In genomic region chr3:27906647-27907209, GRCm38 (mm10) we compare ENCODE assay signal across 19 mouse cellular contexts. TPM values are rescaled to one million over a fixed set of nuclear protein-coding genes. Genes with fewer than 3 reads are reported as not detected.
DNase-seq lines count a peak whose midpoint lies in the region; ATAC-seq and TF ChIP-seq lines count a peak whose summit lies in the region.
"Had no signal": no experiment of that assay in that cellular context is flagged by ENCODE, and none has a peak within 500 bp of the region (broad histone marks: within the 10 kb centered on the region; RNA-seq: fewer than 3 reads in every experiment).

No protein-coding gene starts in this region.

- intact Hi-C loops in heart, adult 2 months (cut with DNase I): no loop called here

- no peak overlapping the region for H3K9ac ChIP-seq in heart, adult 2 months (ENCODE audit: low read depth, low read length)
- no peak overlapping the region for H3K9ac ChIP-seq in limb, embryonic 11.5 days (ENCODE audit: low read length)
- H3K9ac ChIP-seq in embryonic facial prominence, embryonic 14.5 days (ENCODE audit: low read depth, low read length): no peak overlapping the region
- H3K9ac ChIP-seq: heart, embryonic 13.5 days; hindbrain, embryonic 14.5 days; neural tube, embryonic 12.5 days had no signal

- H3K27ac ChIP-seq in heart, adult 2 months: no peak overlapping the region
- H3K27ac ChIP-seq in limb, embryonic 11.5 days (replicated peaks; ENCODE audit: low read depth, low read length): no peak overlapping the region
- H3K27ac ChIP-seq in limb, embryonic 10.5 days: no peak overlapping the region
- H3K27ac ChIP-seq in embryonic facial prominence, embryonic 14.5 days (replicated peaks; ENCODE audit: low read depth, low read length): no peak overlapping the region
- H3K27ac ChIP-seq: heart, embryonic 13.5 days; hindbrain, embryonic 14.5 days; kidney, postnatal 0 days; neural tube, embryonic 12.5 days had no signal

- no peak for TF ChIP-seq EP300 in heart, adult 2 months (IDR thresholded peaks at IDR 0.05; ENCODE audit: insufficient read depth, low read depth, low read length)

- no peak for TF ChIP-seq POLR2A in heart, adult 2 months (IDR thresholded peaks at IDR 0.05; ENCODE audit: insufficient read depth, low read depth, low read length)

- no peaks in the 10 kb centered on the region for H3K9me3 ChIP-seq in limb, embryonic 11.5 days (ENCODE audit: control insufficient read depth, low read length)
- no peaks in the 10 kb centered on the region for H3K9me3 ChIP-seq in limb, embryonic 10.5 days (replicated peaks)
- H3K9me3 ChIP-seq in embryonic facial prominence, embryonic 14.5 days (ENCODE audit: control insufficient read depth, low read length): peaks cover 9% of the 10 kb centered on the region; the same call in 1 of the 2 replicates
- H3K9me3 ChIP-seq: neural tube, embryonic 12.5 days had no signal

- peaks cover 8% of the 10 kb centered on the region for H3K4me1 ChIP-seq in heart, adult 2 months (ENCODE audit: control insufficient read depth, insufficient read depth, low read length)
- no peaks in the 10 kb centered on the region for H3K4me1 ChIP-seq in limb, embryonic 11.5 days (ENCODE audit: control insufficient read depth, insufficient read depth, low read length)
- H3K4me1 ChIP-seq in limb, embryonic 10.5 days: no peaks in the 10 kb centered on the region; the same call in 1 of the 2 replicates
- H3K4me1 ChIP-seq in embryonic facial prominence, embryonic 14.5 days (ENCODE audit: control insufficient read depth, insufficient read depth, low read length): peaks cover 5% of the 10 kb centered on the region; the same call in 1 of the 2 replicates
- H3K4me1 ChIP-seq: neural tube, embryonic 12.5 days had no signal

- H3K4me2 ChIP-seq in limb, embryonic 11.5 days (ENCODE audit: low read depth, severe bottlenecking): no peak overlapping the region
- H3K4me2 ChIP-seq in embryonic facial prominence, embryonic 14.5 days (ENCODE audit: low read depth, low read length): no peak overlapping the region
- H3K4me2 ChIP-seq: heart, embryonic 13.5 days; hindbrain, embryonic 14.5 days; neural tube, embryonic 12.5 days had no signal

- H3K4me3 ChIP-seq in heart, adult 2 months: no peak overlapping the region
- H3K4me3 ChIP-seq in limb, embryonic 11.5 days (ENCODE audit: low read depth, low read length): no peak overlapping the region
- H3K4me3 ChIP-seq in limb, embryonic 10.5 days: no peak overlapping the region
- H3K4me3 ChIP-seq in embryonic facial prominence, embryonic 14.5 days (ENCODE audit: low read depth, low read length): no peak overlapping the region
- H3K4me3 ChIP-seq: heart, embryonic 13.5 days; neural tube, embryonic 12.5 days had no signal

- no peaks in the 10 kb centered on the region for H3K79me2 ChIP-seq in heart, adult 2 months (replicated peaks; ENCODE audit: control insufficient read depth, insufficient read depth, low read length)

- ATAC-seq in limb, embryonic 11.5 days (ENCODE audit: insufficient number of reproducible peaks, low FRiP score, low TSS enrichment, low read depth): peak; percentile 57; the same call in 1 of the 2 replicates
- peak; percentile 70 for ATAC-seq in embryonic facial prominence, embryonic 14.5 days (ENCODE audit: low read depth)

- 91% methylated on average over 7 of the region's 7 CpGs for WGBS in heart, adult 2 months
- 76% methylated on average over 7 of the region's 7 CpGs for WGBS in limb, embryonic 11.5 days
- 82% methylated on average over 7 of the region's 7 CpGs for WGBS in limb, embryonic 10.5 days
- 58% methylated on average over 6 of the region's 7 CpGs for WGBS in embryonic facial prominence, embryonic 14.5 days

- no peaks in the 10 kb centered on the region for H3K36me3 ChIP-seq in heart, adult 2 months (ENCODE audit: control insufficient read depth, insufficient read depth, low read length)
- no peaks in the 10 kb centered on the region for H3K36me3 ChIP-seq in limb, embryonic 11.5 days (ENCODE audit: control insufficient read depth, insufficient read depth, low read length)
- no peaks in the 10 kb centered on the region for H3K36me3 ChIP-seq in limb, embryonic 10.5 days
- H3K36me3 ChIP-seq in embryonic facial prominence, embryonic 14.5 days (ENCODE audit: control insufficient read depth, insufficient read depth, low read length): no peaks in the 10 kb centered on the region
- H3K36me3 ChIP-seq: heart, embryonic 13.5 days; neural tube, embryonic 12.5 days had no signal

- peak; percentile 91 for DNase-seq in heart, adult 11 months
- no peak for DNase-seq in heart, adult 2 months
- no peak for DNase-seq in limb, embryonic 11.5 days (ENCODE audit: low spot score)
- no peak for DNase-seq in limb, embryonic 10.5 days (ENCODE audit: low spot score)
- DNase-seq in embryonic facial prominence, embryonic 14.5 days (ENCODE audit: low spot score): peak; percentile 28
- peak; percentile 19 for DNase-seq in mesoderm, embryonic 11.5 days (ENCODE audit: low read depth, low spot score)
- no peak for DNase-seq in urinary bladder, postnatal 36 days (ENCODE audit: low spot score in 2 of 2)
- DNase-seq in ovary, postnatal 36 days (ENCODE audit: low spot score): no peak
- DNase-seq: adrenal gland, adult 2 months; cerebellum, adult 8-10 months; lung, postnatal 14 days; midbrain, embryonic 14.5 days; right cerebral cortex, adult 18-20 months had no signal

- TF ChIP-seq CTCF in heart, adult 2 months (IDR thresholded peaks at IDR 0.05): no peak

- no peaks in the 10 kb centered on the region for H3K27me3 ChIP-seq in heart, adult 2 months (ENCODE audit: control insufficient read depth, insufficient read depth, low read length)
- no peaks in the 10 kb centered on the region for H3K27me3 ChIP-seq in limb, embryonic 11.5 days (ENCODE audit: control insufficient read depth, insufficient read depth, low read length)
- H3K27me3 ChIP-seq in limb, embryonic 10.5 days (ENCODE audit: low read depth, poor library complexity, severe bottlenecking): no peaks in the 10 kb centered on the region
- no peaks in the 10 kb centered on the region for H3K27me3 ChIP-seq in embryonic facial prominence, embryonic 14.5 days (replicated peaks; ENCODE audit: control insufficient read depth, insufficient read depth, low read length)
- H3K27me3 ChIP-seq: heart, embryonic 13.5 days; neural tube, embryonic 12.5 days had no signal

RNA-seq across cellular contexts. Expression of gene Tmem212, which starts 10.6 kb away (rescaled TPM):
- total RNA-seq in heart, adult 2 months (2021): not detected
- 4.9 TPM in 1 of 2 replicates, not detected in the other for polyA plus RNA-seq in heart, adult 2 months (2012; rRNA removed)
- polyA plus RNA-seq in limb, embryonic 11.5 days (2014; fragmentation: Nextera tagmentation; extraction: Ambion mirVana): not detected in 2 replicates
- polyA plus RNA-seq in limb, embryonic 10.5 days (2016; fragmentation: Nextera tagmentation; extraction: Ambion mirVana): not detected in 2 replicates
- 4.8 TPM in 1 of 2 replicates, not detected in the other for polyA plus RNA-seq in embryonic facial prominence, embryonic 14.5 days (2014; fragmentation: Nextera tagmentation; extraction: Ambion mirVana)
- total RNA-seq: adrenal gland, adult 2 months; ES-E14 had no signal
- polyA plus RNA-seq: adrenal gland, adult 2 months; C2C12; heart, embryonic 13.5 days; hindbrain, embryonic 14.5 days; midbrain, embryonic 14.5 days; neural tube, embryonic 12.5 days had no signal

RNA-seq across cellular contexts. Expression of gene Pld1, which starts 31.8 kb away (rescaled TPM):
- total RNA-seq in heart, adult 2 months (2021): 10 to 100 TPM; 11.4 to 11.8 TPM
- polyA plus RNA-seq in heart, adult 2 months (2012; rRNA removed): 4.0 and 6.0 TPM in 2 replicates
- polyA plus RNA-seq in limb, embryonic 11.5 days (2014; fragmentation: Nextera tagmentation; extraction: Ambion mirVana): 1.7 and 2.0 TPM in 2 replicates
- polyA plus RNA-seq in limb, embryonic 10.5 days (2016; fragmentation: Nextera tagmentation; extraction: Ambion mirVana): 1.2 and 2.1 TPM in 2 replicates
- polyA plus RNA-seq in embryonic facial prominence, embryonic 14.5 days (2014; fragmentation: Nextera tagmentation; extraction: Ambion mirVana): 7.7 and 8.6 TPM in 2 replicates

Comparison
In these comparisons a context has a peak if more than half of its experiments do, and no peak if none do; other contexts are left out.
1. DNase-seq: peak in heart, adult 11 months (single experiment), embryonic facial prominence, embryonic 14.5 days (single experiment) and mesoderm, embryonic 11.5 days (single experiment); none in heart, adult 2 months (0 of 2), limb, embryonic 11.5 days (single experiment), limb, embryonic 10.5 days (single experiment), urinary bladder, postnatal 36 days (0 of 2) and ovary, postnatal 36 days (single experiment).